Mouse (Mus musculus) intestine, embryonic 16.5 days (tissue): ENCODE data around the gene Dusp7. TPM values are rescaled to one million over a fixed set of nuclear protein-coding genes. Genes with fewer than 3 reads are reported as not detected.

Source experiments
- ATAC-seq: fragments of 200-750 bp; cut with Nextera tagmentation; 2 replicates; pipeline ENCODE4 v1.8.0; 2017; ENCODE audit warnings: moderate TSS enrichment, moderate library complexity
- H3K27ac ChIP-seq: fragments of 300-500 bp; sonication (generic); 2 replicates; pipeline ENCODE4 v1.5.1; 2014; ENCODE audit warnings: mild to moderate bottlenecking, low read length
- H3K27me3 ChIP-seq: fragments of 300-500 bp; sonication (generic); replicated peaks from 2 replicates; pipeline ENCODE4 v1.6.1; 2014; ENCODE audit warnings: low read length, control low read depth, mixed read lengths; ENCODE audit not compliant: control insufficient read depth, insufficient read depth
- H3K36me3 ChIP-seq: fragments of 300-500 bp; sonication (generic); 2 replicates; pipeline ENCODE4 v1.6.1; 2014; ENCODE audit warnings: low read length, control low read depth; ENCODE audit not compliant: control insufficient read depth, insufficient read depth
- H3K4me1 ChIP-seq: fragments of 300-500 bp; sonication (generic); 2 replicates; pipeline ENCODE4 v1.6.1; 2014; ENCODE audit warnings: low read length, control low read depth, mixed read lengths; ENCODE audit not compliant: control insufficient read depth, insufficient read depth
- H3K4me2 ChIP-seq: fragments of 300-500 bp; sonication (generic); 2 replicates; pipeline ENCODE4 v1.6.1; 2014; ENCODE audit warnings: low read depth, low read length, control low read depth
- H3K4me3 ChIP-seq: fragments of 300-500 bp; sonication (generic); 2 replicates; pipeline ENCODE4 v1.5.1; 2014; ENCODE audit warnings: mild to moderate bottlenecking, low read length
- H3K9ac ChIP-seq: fragments of 300-500 bp; sonication (generic); 2 replicates; pipeline ENCODE4 v1.6.1; 2014; ENCODE audit warnings: low read depth, low read length
- H3K9me3 ChIP-seq: fragments of 300-500 bp; sonication (generic); 2 replicates; pipeline ENCODE4 v1.6.1; 2016; ENCODE audit warnings: low read length, control low read depth; ENCODE audit not compliant: control insufficient read depth
- WGBS: fragments of 180-500 bp; shearing (Covaris S2); extraction: QIAGEN DNeasy Blood & Tissue Kit; methylation state at CpG from one replicate; pipeline ENCODE4 v1.1.7; 2014; 5-methylcytosine and 5-hydroxymethylcytosine counted together
- polyA plus RNA-seq: library from polyadenylated mRNA; unstranded; fragments of >200 nt; fragmentation: Nextera tagmentation; extraction: Ambion mirVana; gene quantifications from 2 replicates; pipeline ENCODE4 v1.2.1, GENCODE M21; 2015

Gene Dusp7
- polyA plus RNA-seq, 1 experiment from 2014 or later = 6.3 TPM

DNA sequence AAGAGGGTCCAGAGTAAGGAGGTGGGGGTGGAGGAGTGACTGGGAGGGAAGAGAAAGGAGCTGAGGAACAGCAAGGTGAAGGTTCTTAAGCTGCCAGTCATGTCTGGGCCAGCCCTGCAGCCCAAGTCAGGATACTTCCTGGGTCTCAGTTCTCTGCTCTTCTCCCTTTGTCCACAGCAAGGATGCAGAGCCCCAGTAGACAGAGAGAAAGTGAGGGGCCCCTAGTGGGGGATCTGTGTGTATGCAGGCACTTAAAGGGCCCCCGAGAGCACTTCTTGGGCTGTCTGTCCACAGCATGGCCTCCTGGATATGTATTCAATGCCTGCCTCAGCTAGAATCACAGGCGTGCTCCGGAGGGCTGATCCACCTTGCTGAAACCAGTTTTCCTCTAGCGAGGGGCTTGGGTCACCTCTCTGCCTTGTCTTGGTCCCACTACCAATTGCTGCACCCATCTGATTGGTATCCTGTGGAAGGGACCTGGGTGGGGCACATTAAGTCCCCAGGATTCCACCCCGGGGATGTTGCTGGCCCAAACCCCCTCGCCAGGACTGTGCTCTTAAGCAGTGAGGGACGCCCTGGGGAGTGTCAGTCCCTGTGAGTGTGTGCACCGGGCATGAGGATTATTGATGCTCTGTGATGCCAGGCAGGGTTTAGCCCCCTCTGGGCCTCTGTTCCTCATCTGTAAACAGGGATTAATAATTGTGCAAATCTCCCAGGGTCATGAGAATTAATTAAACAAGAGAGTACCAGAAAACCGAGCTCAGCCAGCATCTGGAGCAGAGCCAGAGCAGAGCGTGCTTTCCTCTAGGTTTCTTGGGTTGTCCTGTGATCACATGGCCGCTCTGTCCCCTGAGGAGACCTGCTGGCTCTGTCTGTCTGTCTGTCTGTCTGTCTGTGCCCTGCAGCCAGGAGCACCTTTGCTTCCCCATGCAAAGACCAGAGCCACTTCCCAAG lies 26.5 kb downstream of the Dusp7 start:
- no peaks in the 10 kb centered on the region for H3K27me3 ChIP-seq
- H3K9ac ChIP-seq = peak overlapping the region; percentile 27; the same call in 1 of the 2 replicates
- H3K4me1 ChIP-seq = peaks cover 18% of the 10 kb centered on the region
- no peak for ATAC-seq
- H3K4me3 ChIP-seq = no peak overlapping the region
- no peaks in the 10 kb centered on the region for H3K36me3 ChIP-seq
- WGBS = 48% methylated on average over 11 of the region's 11 CpGs
- H3K27ac ChIP-seq = no peak overlapping the region
- no peaks in the 10 kb centered on the region for H3K9me3 ChIP-seq
- H3K4me2 ChIP-seq = no peak overlapping the region

DNA sequence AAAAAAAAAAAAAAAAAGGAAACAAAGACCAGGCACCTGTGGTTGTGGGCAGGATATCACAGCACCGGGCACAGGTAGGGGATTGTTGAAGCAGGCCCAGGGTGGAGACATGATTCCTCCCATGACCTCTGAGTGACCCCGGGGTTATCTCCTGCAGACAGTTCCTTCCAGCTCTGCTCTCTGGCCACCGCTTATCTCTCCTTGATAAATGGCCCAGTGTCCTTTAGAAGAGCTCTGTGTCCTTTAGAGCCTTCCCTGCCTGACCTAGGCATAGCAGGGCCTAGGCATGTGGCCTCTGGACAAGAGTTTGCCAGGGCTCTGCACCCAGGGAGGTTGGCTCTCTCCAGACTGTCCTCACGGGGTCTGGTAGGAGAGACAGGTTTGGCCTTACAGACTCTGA lies 29.3 kb downstream of the Dusp7 start:
- Histone ChIP-seq H3K36me3 (no peaks in the 10 kb centered on the region), H3K4me2 (no peak overlapping the region), H3K9me3 (no peaks in the 10 kb centered on the region), H3K27me3 (no peaks in the 10 kb centered on the region), H3K9ac (no peak overlapping the region), H3K4me3 (no peak overlapping the region), H3K27ac (no peak overlapping the region), H3K4me1 (peaks cover 18% of the 10 kb centered on the region)
- ATAC-seq = no peak; the same call in 1 of the 2 replicates
- 61% methylated on average over 4 of the region's 4 CpGs for WGBS

DNA sequence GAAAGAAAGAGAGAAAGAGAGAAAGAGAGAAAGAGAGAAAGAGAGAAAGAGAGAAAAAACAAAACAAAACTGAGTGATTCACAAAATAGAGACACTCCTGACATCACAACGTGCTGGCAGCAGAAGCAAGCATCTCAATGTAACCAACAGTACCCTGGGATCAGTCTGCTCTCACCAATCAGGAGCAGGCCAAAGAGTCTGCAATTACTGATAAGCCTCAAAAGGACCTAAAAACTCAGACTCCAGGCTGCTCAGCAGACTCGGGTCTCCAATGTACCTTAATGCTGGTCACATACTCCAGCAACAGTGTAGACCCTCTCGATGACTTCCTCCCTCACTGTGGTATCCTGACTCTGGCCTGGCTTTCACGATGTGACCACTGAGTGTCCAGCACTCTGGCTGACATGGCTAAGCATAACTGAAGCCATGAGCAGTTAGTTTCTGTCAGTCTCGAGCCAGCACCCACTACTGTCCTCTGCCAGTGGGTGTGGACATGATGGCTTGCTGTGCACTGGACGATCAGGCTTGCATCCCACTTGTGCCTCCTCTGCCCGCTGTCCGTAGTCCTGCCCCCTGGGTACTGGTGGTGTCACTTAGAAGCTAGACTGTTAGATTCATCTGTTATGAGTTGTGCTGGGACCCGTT lies 30.4 kb downstream of the Dusp7 start:
- H3K4me3 ChIP-seq = no peak overlapping the region
- no peaks in the 10 kb centered on the region for H3K9me3 ChIP-seq
- ATAC-seq = peak; percentile 56
- H3K27me3 ChIP-seq = no peaks in the 10 kb centered on the region
- no peak overlapping the region for H3K4me2 ChIP-seq
- H3K27ac ChIP-seq = no peak overlapping the region
- H3K9ac ChIP-seq = no peak overlapping the region
- H3K4me1 ChIP-seq = peaks cover 18% of the 10 kb centered on the region
- WGBS = 62% methylated on average over 9 of the region's 9 CpGs
- no peaks in the 10 kb centered on the region for H3K36me3 ChIP-seq

GRCm38 (mm10) chr9:106399808-106400207 lies 31.4 kb downstream of the Dusp7 start:
- no peak for ATAC-seq
- Histone ChIP-seq H3K4me3 (no peak overlapping the region), H3K9ac (no peak overlapping the region), H3K4me2 (no peak overlapping the region), H3K9me3 (no peaks in the 10 kb centered on the region), H3K27me3 (no peaks in the 10 kb centered on the region), H3K4me1 (peaks cover 12% of the 10 kb centered on the region), H3K36me3 (no peaks in the 10 kb centered on the region), H3K27ac (no peak overlapping the region)
- 85% methylated on average over 3 of the region's 3 CpGs for WGBS

DNA sequence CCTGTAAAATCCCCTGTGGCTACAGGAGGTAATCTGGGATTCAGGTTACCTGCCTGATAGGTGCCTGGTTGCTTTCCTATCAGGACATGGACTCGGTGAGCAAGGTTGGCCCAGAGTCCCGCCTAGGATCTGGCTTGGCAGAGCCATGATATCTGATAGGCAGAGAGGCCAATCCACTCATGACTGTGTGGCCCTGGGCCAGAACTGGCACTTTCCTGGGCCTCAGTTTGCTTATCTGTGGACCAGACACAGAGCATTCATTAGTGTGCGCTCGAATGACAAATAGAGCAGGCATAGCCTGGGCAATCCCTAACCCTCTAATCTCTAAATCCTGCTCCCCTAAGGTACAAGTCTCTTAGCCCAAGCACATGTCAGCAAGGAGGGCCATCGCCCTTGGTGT lies 33.7 kb downstream of the Dusp7 start:
- H3K9ac ChIP-seq = no peak overlapping the region
- no peak overlapping the region for H3K4me3 ChIP-seq
- no peaks in the 10 kb centered on the region for H3K9me3 ChIP-seq
- WGBS = 67% methylated on average over 5 of the region's 5 CpGs
- no peak overlapping the region for H3K4me2 ChIP-seq
- peaks cover 21% of the 10 kb centered on the region; the same call in 1 of the 2 replicates for H3K4me1 ChIP-seq
- ATAC-seq = no peak
- H3K27ac ChIP-seq = no peak overlapping the region
- H3K36me3 ChIP-seq = no peaks in the 10 kb centered on the region
- H3K27me3 ChIP-seq = no peaks in the 10 kb centered on the region

DNA sequence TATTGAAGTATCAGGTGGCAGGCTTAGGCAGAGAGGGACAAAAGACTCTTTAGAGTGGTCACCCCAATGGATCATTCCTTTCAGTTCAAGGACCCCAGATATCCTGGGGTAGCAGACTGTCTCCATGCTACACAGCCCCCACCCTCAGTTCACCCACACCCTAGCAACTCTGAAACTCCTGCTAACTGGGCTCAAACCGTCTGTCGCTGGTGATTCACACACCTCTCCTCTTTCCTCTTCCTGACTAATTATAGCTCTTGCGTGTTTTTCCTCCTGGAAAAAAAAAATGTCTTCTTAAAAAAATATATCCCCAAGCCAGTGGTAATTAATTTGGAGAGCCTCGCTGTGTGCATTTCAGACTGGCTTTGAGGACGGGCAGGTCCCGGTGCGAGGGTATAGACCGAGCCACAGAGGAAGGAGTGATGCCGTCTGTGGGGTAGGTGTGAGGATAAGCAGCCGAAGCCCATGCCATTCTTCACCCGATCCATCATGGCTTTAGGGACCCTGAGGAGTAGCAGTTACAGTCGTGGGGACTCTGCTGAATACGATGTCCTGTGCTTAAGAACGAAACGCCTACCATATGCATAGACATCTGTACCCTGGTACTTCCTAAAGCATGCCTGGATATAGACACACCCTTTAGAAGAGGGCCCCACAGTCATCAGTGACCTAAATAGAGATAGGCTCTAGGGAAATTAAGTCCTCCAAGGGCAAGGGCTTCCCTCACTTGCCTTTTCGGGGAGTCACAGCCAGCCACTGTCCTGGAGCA lies 34.4 kb downstream of the Dusp7 start:
- Histone ChIP-seq H3K27ac (no peak overlapping the region), H3K4me2 (no peak overlapping the region), H3K36me3 (no peaks in the 10 kb centered on the region), H3K4me1 (peaks cover 20% of the 10 kb centered on the region; the same call in 1 of the 2 replicates), H3K9ac (no peak overlapping the region), H3K4me3 (no peak overlapping the region), H3K27me3 (no peaks in the 10 kb centered on the region), H3K9me3 (no peaks in the 10 kb centered on the region)
- ATAC-seq = no peak
- WGBS = 81% methylated on average over 16 of the region's 16 CpGs

DNA sequence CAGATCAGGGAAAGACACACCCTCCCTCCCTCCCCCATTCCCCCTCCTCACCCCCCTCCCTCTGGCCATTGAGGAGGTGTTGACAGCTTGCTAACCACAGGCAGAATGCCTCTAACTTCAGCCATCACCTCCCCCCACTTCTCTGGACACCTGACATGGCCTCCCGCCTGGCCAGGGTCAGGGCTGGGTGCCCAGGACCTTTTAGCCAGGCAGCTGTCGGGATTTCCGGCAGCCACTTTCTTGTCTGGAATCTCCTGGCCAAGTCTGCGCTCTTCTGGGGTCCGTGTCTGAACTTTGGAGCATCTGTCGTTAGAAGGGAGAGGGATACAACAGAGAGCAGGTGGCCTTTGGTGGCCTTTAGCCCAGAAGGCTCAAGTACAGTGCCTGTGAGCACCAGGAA lies 36.8 kb downstream of the Dusp7 start:
- H3K4me2 ChIP-seq = no peak overlapping the region
- no peak for ATAC-seq
- 27% methylated on average over 6 of the region's 6 CpGs for WGBS

GRCm38 (mm10) chr9:106406443-106407078 lies 38.1 kb downstream of the Dusp7 start:
- Histone ChIP-seq H3K4me3 (no peak overlapping the region), H3K9me3 (no peaks in the 10 kb centered on the region), H3K27me3 (no peaks in the 10 kb centered on the region), H3K9ac (no peak overlapping the region), H3K4me2 (no peak overlapping the region), H3K4me1 (peaks cover 13% of the 10 kb centered on the region; the same call in 1 of the 2 replicates), H3K36me3 (no peaks in the 10 kb centered on the region), H3K27ac (no peak overlapping the region)
- 53% methylated on average over 8 of the region's 8 CpGs for WGBS
- ATAC-seq = no peak

More for the DNA sequence above, 36.8 kb downstream of the Dusp7 start:
- Histone ChIP-seq H3K9me3 (no peaks in the 10 kb centered on the region), H3K27me3 (no peaks in the 10 kb centered on the region), H3K4me1 (peaks cover 13% of the 10 kb centered on the region; the same call in 1 of the 2 replicates), H3K27ac (no peak overlapping the region), H3K36me3 (no peaks in the 10 kb centered on the region), H3K9ac (no peak overlapping the region), H3K4me3 (no peak overlapping the region)
